Mouse (Mus musculus) cerebellum, adult 2 months (tissue): ENCODE data around the gene Wwc2. TPM values are rescaled to one million over a fixed set of nuclear protein-coding genes. Genes with fewer than 3 reads are reported as not detected.
"Not testable (repeated sequence)": the region's sequence is repeated elsewhere in the genome, so short reads cannot be mapped to it uniquely, and the experiment has no call there.

Experiments used
- DNase-seq, 2 experiments: peaks; one replicate each; pipeline ENCODE4 v3.0.0; 2021
- H3K27ac ChIP-seq: fragments of 200-500 bp; 2 replicates; pipeline ENCODE4 v1.5.1; 2012; ENCODE audit warnings: low read length, control low read depth, inconsistent platforms; ENCODE audit not compliant: insufficient read depth
- H3K27me3 ChIP-seq: fragments of 200-500 bp; 2 replicates; pipeline ENCODE4 v1.6.1; 2012; ENCODE audit warnings: inconsistent platforms, mild to moderate bottlenecking, low read length, moderate library complexity; ENCODE audit not compliant: control insufficient read depth, insufficient read depth
- H3K4me1 ChIP-seq: fragments of 200-500 bp; 2 replicates; pipeline ENCODE4 v1.6.1; 2011; ENCODE audit warnings: low read length; ENCODE audit not compliant: control insufficient read depth, insufficient read depth
- H3K4me3 ChIP-seq: fragments of 200-500 bp; replicated peaks from 2 replicates; pipeline ENCODE3; 2011; ENCODE audit warnings: mild to moderate bottlenecking, low read depth, low read length, control low read depth; ENCODE audit not compliant: insufficient read depth
- CTCF ChIP-seq: fragments of 200-500 bp; IDR thresholded peaks from 2 replicates; pipeline ENCODE4 v1.5.1; 2011; ENCODE audit warnings: low read depth, mild to moderate bottlenecking, control low read depth, low read length, moderate library complexity, borderline replicate concordance; ENCODE audit not compliant: insufficient read depth
- POLR2A ChIP-seq: fragments of 200-500 bp; IDR thresholded peaks from 2 replicates; pipeline ENCODE4 v1.6.1; 2011; ENCODE audit warnings: low read length, control low read depth, borderline replicate concordance; ENCODE audit not compliant: insufficient read depth
- WGBS: fragments of 180-500 bp; shearing (Covaris S2); methylation state at CpG from one replicate; pipeline ENCODE4 v1.1.7; 2018; 5-methylcytosine and 5-hydroxymethylcytosine counted together
- polyA plus RNA-seq: library from polyadenylated mRNA; depleted of rRNA; stranded (reverse); fragments of >200 nt; gene quantifications from 2 replicates; pipeline ENCODE4 v1.2.3, GENCODE M21; 2012

Wwc2 gene
- polyA plus RNA-seq, 1 experiment: 6.3 TPM

- no peak for DNase-seq
- 29% methylated on average over 5 of the region's 5 CpGs for WGBS
- TF ChIP-seq POLR2A (no peak), CTCF (no peak)
- no peak overlapping the region for H3K27ac ChIP-seq
- H3K4me3 ChIP-seq: no peak overlapping the region
- H3K4me1 ChIP-seq: no peaks in the 10 kb centered on the region
- H3K27me3 ChIP-seq: no peaks in the 10 kb centered on the region
Observed at GRCm38 (mm10) chr8:47825596-47825995, 165.1 kb downstream of the Wwc2 start.

GRCm38 (mm10) chr8:47824182-47824581 is 166.5 kb downstream of the Wwc2 start, which contains the start of gene Cldn22:
Gene Cldn22 (plus strand): TSS chr8:47824482.
- no peak within 1 kb of the TSS for H3K4me3 ChIP-seq
- H3K27ac ChIP-seq: no peak within 1 kb of the TSS
- no peak for DNase-seq
- 65% methylated on average over 13 of the region's 13 CpGs for WGBS
- H3K4me1 ChIP-seq: no peaks in the 10 kb centered on the region
- H3K27me3 ChIP-seq: no peaks in the 10 kb centered on the region
- TF ChIP-seq CTCF (no peak), POLR2A (no peak)

- TF ChIP-seq CTCF: no peak
- TF ChIP-seq POLR2A: no peak
- DNase-seq: no peak
- H3K27me3 ChIP-seq: no peaks in the 10 kb centered on the region
- H3K4me3 ChIP-seq: no peak overlapping the region
- WGBS: 87% methylated on average over 10 of the region's 10 CpGs
- H3K4me1 ChIP-seq: no peaks in the 10 kb centered on the region
- H3K27ac ChIP-seq: no peak overlapping the region
Observed at GRCm38 (mm10) chr8:47823777-47824176, 166.9 kb downstream of the Wwc2 start.

GRCm38 (mm10) chr8:47822541-47822940 is 168.2 kb downstream of the Wwc2 start:
- 82% methylated on average over 7 of the region's 9 CpGs for WGBS
- H3K27me3 ChIP-seq, H3K4me3 ChIP-seq, H3K4me1 ChIP-seq, DNase-seq, H3K27ac ChIP-seq: not testable (repeated sequence)

GRCm38 (mm10) chr8:47821843-47822242 is 168.9 kb downstream of the Wwc2 start, which contains the start of gene Cldn24:
Gene Cldn24 (plus strand): TSS chr8:47822143.
- Histone ChIP-seq H3K27me3 (no peaks in the 10 kb centered on the region), H3K4me1 (no peaks in the 10 kb centered on the region), H3K27ac (no peak within 1 kb of the TSS), H3K4me3 (no peak within 1 kb of the TSS)
- 86% methylated on average over 6 of the region's 6 CpGs for WGBS
- no peak for TF ChIP-seq CTCF
- no peak for TF ChIP-seq POLR2A
- DNase-seq: no peak

- Histone ChIP-seq H3K27ac (no peak overlapping the region), H3K4me3 (no peak overlapping the region), H3K27me3 (no peaks in the 10 kb centered on the region), H3K4me1 (no peaks in the 10 kb centered on the region)
- no peak for DNase-seq
- TF ChIP-seq POLR2A (no peak), CTCF (no peak)
- WGBS: 85% methylated on average over 20 of the region's 20 CpGs
Observed at GRCm38 (mm10) chr8:47820914-47821772, 169.6 kb downstream of the Wwc2 start.

GRCm38 (mm10) chr8:47819034-47819433 is 171.7 kb downstream of the Wwc2 start:
- Histone ChIP-seq H3K4me3 (no peak overlapping the region), H3K27ac (no peak overlapping the region), H3K27me3 (no peaks in the 10 kb centered on the region), H3K4me1 (no peaks in the 10 kb centered on the region)
- WGBS: 71% methylated on average over 8 of the region's 8 CpGs
- TF ChIP-seq POLR2A: no peak
- DNase-seq: no peak

- no peak overlapping the region for H3K27ac ChIP-seq
Observed at GRCm38 (mm10) chr8:47811221-47811620, 179.5 kb downstream of the Wwc2 start.

More at GRCm38 (mm10) chr8:47811221-47811620, 179.5 kb downstream of the Wwc2 start:
- 79% methylated on average over 12 of the region's 12 CpGs for WGBS
- DNase-seq: no peak
- TF ChIP-seq POLR2A: no peak
- no peak for TF ChIP-seq CTCF
- H3K27me3 ChIP-seq: no peaks in the 10 kb centered on the region
- H3K4me1 ChIP-seq: no peaks in the 10 kb centered on the region; the same call in 1 of the 2 replicates
- H3K4me3 ChIP-seq: no peak overlapping the region
